Mouse (Mus musculus) thymus, adult 2 months (tissue): Measurements from ENCODE around the gene Ppef2. TPM values are rescaled to one million over a fixed set of nuclear protein-coding genes. Genes with fewer than 3 reads are reported as not detected.

Source experiments
- DNase-seq: peaks from one replicate; pipeline ENCODE4 v3.0.0; 2021
- H3K27ac ChIP-seq: fragments of 200-500 bp; 2 replicates; pipeline ENCODE4 v1.5.1; 2012; ENCODE audit warnings: low read length, control low read depth; ENCODE audit not compliant: control insufficient read depth, insufficient read depth
- H3K27me3 ChIP-seq: fragments of 200-500 bp; 2 replicates; pipeline ENCODE4 v1.6.1; 2012; ENCODE audit warnings: mild to moderate bottlenecking, low read length, moderate library complexity, mixed read lengths; ENCODE audit not compliant: control insufficient read depth, insufficient read depth
- H3K36me3 ChIP-seq: fragments of 200-500 bp; 2 replicates; pipeline ENCODE4 v1.6.1; 2012; ENCODE audit warnings: mild to moderate bottlenecking, low read length, moderate library complexity; ENCODE audit not compliant: control insufficient read depth, insufficient read depth
- H3K4me1 ChIP-seq: fragments of 200-500 bp; replicated peaks from 2 replicates; pipeline ENCODE4 v1.6.1; 2012; ENCODE audit warnings: low read length; ENCODE audit not compliant: control insufficient read depth, insufficient read depth
- H3K4me3 ChIP-seq: fragments of 200-500 bp; 2 replicates; pipeline ENCODE4 v1.5.1; 2012; ENCODE audit warnings: mild to moderate bottlenecking, low read length, control low read depth, moderate library complexity; ENCODE audit not compliant: control insufficient read depth, insufficient read depth
- CTCF ChIP-seq: fragments of 200-500 bp; IDR thresholded peaks from 2 replicates; pipeline ENCODE4 v1.5.1; 2012; ENCODE audit warnings: mild to moderate bottlenecking, control low read depth, low read length, moderate library complexity, borderline replicate concordance; ENCODE audit not compliant: control insufficient read depth, poor library complexity, insufficient read depth; ENCODE audit errors: extremely low read depth
- POLR2A ChIP-seq: fragments of 200-500 bp; IDR thresholded peaks from 2 replicates; pipeline ENCODE4 v1.6.1; 2012; ENCODE audit warnings: mild to moderate bottlenecking, low read length, control low read depth, moderate library complexity; ENCODE audit not compliant: control insufficient read depth, poor library complexity, insufficient read depth; ENCODE audit errors: extremely low read depth
- WGBS: fragments of 180-500 bp; shearing (Covaris S2); methylation state at CpG from one replicate; pipeline ENCODE4 v1.1.7; 2018; 5-methylcytosine and 5-hydroxymethylcytosine counted together
- polyA plus RNA-seq: library from polyadenylated mRNA; depleted of rRNA; stranded (reverse); fragments of >200 nt; gene quantifications from 2 replicates; pipeline ENCODE4 v1.2.3, GENCODE M21; 2012

The Ppef2 gene
- polyA plus RNA-seq, 1 experiment = 1.3 TPM

DNA sequence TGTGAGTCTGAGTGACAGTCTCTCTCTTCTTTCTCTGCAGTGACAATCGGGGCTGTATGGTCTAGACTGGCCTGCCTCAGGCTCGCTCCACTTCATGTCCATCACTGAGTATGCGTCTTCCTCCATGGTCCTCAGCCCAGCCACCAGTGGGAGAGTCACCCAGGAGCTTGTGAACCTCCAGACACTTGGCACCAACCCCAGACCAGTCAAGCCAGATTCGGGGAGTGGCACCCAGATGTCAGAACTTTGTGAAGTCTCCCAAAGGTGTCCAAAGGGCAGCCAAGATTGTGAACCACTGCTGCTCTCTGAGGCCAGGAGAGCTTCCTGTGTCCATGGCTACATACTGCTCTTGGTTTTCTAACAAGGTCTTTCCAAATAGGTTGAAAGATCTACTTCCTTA lies 43.8 kb downstream of the Ppef2 start:
- no peak overlapping the region for H3K4me3 ChIP-seq
- 94% methylated on average over 4 of the region's 4 CpGs for WGBS
- TF ChIP-seq CTCF (no peak), POLR2A (no peak)
- no peaks in the 10 kb centered on the region for H3K27me3 ChIP-seq
- no peak for DNase-seq
- no peak overlapping the region for H3K27ac ChIP-seq
- no peaks in the 10 kb centered on the region for H3K36me3 ChIP-seq
- H3K4me1 ChIP-seq = no peaks in the 10 kb centered on the region

DNA sequence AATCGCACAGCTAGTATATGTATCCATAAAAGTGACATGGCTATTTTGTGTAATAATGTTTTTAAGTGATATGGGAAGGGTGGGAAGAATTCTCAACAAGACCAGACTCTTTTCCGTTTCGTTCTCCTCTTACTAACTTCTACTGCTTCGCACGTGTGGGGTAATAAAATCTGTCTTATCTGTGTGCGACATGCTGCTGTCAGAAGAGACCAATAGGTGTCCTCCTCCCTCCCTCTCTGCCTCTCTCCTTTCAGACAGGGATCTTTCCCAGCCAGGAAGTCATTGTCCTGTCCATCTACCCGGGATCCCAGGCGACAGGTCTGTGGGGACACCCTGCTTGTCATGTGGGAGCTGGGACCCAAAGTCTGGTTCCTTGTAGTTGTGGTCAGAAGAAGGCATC lies 45.9 kb downstream of the Ppef2 start:
- 88% methylated on average over 8 of the region's 8 CpGs for WGBS
- Histone ChIP-seq H3K36me3 (no peaks in the 10 kb centered on the region), H3K27ac (no peak overlapping the region), H3K4me3 (no peak overlapping the region), H3K27me3 (no peaks in the 10 kb centered on the region), H3K4me1 (peaks cover 8% of the 10 kb centered on the region)
- no peak for DNase-seq
- TF ChIP-seq POLR2A (no peak), CTCF (no peak)

DNA sequence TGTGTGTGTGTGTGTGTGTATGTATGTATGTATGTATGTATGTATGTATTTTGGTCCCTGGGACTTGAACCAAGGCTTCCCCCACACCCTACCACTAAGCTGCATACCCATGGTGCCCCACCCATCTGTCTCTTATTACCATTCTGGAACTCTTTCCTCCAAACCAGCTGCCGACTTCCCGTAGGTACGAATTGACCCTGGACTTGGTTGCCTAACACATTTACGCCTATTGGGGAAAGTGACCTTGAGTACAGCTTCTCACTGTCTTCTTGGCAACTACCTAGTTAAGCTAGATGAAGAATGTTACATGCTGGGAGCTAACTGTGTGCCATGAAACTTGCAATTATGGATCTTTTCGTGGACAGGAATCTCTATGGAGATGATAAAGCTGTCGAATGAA lies 50.0 kb downstream of the Ppef2 start:
- H3K4me3 ChIP-seq = no peak overlapping the region
- no peak for DNase-seq
- TF ChIP-seq POLR2A (no peak), CTCF (no peak)
- 91% methylated on average over 6 of the region's 6 CpGs for WGBS
- H3K4me1 ChIP-seq = peaks cover 19% of the 10 kb centered on the region
- H3K36me3 ChIP-seq = peaks cover 13% of the 10 kb centered on the region
- H3K27ac ChIP-seq = no peak overlapping the region
- H3K27me3 ChIP-seq = no peaks in the 10 kb centered on the region

DNA sequence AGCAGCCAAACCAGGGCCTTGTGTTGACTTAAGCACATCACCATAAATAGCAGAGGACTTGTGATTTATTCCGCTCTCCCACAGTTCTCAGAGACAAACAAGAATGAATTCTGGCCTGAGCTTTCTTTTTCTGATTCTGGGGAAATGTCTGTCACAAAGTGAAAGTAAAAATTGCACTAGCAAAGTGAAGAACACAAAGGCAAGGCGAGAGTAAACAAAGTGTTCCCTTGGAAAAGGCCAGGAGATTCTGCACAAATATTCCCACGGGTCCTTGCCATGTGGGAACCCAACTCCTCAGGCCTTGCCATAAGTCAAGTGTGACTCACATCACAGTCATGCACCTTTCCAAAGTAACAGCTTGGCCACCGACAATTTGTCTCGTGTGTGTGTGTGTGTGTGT lies 50.4 kb downstream of the Ppef2 start:
- no peak for DNase-seq
- Histone ChIP-seq H3K4me3 (no peak overlapping the region), H3K36me3 (peaks cover 17% of the 10 kb centered on the region), H3K27me3 (no peaks in the 10 kb centered on the region), H3K4me1 (peaks cover 19% of the 10 kb centered on the region), H3K27ac (no peak overlapping the region)
- TF ChIP-seq CTCF = no peak
- no peak for TF ChIP-seq POLR2A
- 81% methylated on average over 5 of the region's 5 CpGs for WGBS

DNA sequence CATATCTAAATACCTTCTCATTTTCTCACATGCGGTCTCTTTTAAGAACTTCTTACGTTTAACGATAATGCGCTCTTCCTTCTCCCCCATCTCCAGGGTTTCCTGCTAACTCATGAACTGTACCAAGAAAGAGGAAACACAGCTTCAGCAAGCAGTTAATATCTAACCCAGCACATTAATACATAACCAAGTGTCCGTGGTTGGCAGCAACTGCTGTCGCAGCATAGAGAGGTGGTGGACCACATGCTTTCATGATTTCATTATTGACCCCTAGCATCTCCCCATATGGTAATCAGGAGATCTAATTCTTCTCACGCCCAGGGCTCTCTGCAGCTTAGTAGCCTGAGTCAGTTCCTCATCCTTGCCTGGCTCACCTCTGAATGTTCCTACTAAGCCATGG lies 50.9 kb downstream of the Ppef2 start:
- Histone ChIP-seq H3K27ac (no peak overlapping the region), H3K4me1 (peaks cover 19% of the 10 kb centered on the region), H3K4me3 (no peak overlapping the region), H3K27me3 (no peaks in the 10 kb centered on the region), H3K36me3 (peaks cover 22% of the 10 kb centered on the region)
- TF ChIP-seq CTCF (no peak), POLR2A (no peak)
- no peak for DNase-seq
- WGBS = 12% methylated on average over 7 of the region's 7 CpGs

DNA sequence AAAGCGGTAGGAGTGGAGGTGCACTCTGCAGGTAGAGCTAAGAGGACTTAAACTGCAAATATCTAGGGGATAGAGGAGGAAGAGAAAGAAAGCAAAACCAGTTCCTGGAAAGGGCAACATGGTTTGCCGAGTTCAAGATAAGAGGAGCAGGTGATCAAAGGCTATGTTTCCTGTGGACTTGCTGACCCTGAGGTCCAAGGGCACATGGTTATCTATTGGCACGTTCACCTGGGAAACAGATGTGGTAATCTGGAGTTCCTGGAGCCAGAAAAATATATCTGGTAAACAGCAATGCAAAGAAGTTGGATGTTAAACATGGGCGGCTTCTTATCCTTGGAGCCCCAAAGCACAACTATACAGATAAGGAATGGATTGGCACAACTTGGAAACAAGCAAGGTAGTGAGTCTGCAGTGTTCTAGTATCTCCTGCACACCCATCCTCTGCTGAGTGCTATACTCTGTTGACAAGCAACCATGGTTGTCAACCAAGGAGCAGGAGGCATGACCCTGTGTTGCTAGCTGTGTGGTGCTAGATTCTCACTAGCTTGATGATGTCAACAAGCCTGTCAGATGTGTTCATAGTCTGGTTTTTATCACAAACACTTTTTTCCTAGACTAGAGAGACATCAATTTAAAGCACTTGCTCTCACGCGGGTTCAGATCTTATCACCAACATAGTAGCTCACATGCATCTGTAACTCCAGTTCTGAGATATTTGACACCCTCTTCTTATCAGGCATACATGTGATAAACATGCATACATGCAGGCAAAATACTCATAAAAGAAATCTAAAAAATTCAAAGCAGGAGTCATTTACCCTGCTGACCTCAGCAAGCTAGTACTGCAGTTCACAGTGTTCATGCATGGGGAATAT lies 51.7 kb downstream of the Ppef2 start:
- no peak for DNase-seq
- H3K4me1 ChIP-seq = peaks cover 19% of the 10 kb centered on the region
- TF ChIP-seq POLR2A = no peak
- H3K27me3 ChIP-seq = no peaks in the 10 kb centered on the region
- no peak overlapping the region for H3K4me3 ChIP-seq
- no peak overlapping the region for H3K27ac ChIP-seq
- H3K36me3 ChIP-seq = peaks cover 29% of the 10 kb centered on the region
- WGBS = 48% methylated on average over 6 of the region's 6 CpGs

DNA sequence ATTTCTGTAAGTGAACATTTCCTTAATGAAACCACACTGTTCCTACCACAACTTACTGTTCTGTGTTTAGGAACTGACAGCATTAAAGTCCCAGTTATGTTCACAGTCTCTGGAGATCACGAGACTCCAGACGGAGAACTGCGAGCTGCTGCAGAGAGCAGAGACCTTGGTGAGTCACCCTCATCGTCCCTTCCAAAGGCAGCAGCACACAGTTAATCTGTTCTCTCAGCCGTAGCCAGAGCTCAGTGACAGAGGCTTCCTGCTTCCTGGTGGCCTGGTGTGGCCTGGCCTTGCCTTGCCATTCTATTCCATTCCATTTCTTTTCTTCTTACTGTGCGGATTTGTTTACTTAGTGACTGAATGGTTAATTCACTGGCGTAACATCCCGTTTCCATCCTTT lies 57.8 kb downstream of the Ppef2 start:
- Histone ChIP-seq H3K27ac (no peak overlapping the region), H3K36me3 (peaks cover 77% of the 10 kb centered on the region), H3K4me1 (peaks cover 4% of the 10 kb centered on the region; the same call in 1 of the 2 replicates), H3K4me3 (no peak overlapping the region), H3K27me3 (no peaks in the 10 kb centered on the region)
- no peak for DNase-seq
- 94% methylated on average over 8 of the region's 8 CpGs for whole genome bisulfite sequencing
- no peak for TF ChIP-seq CTCF
- no peak for TF ChIP-seq POLR2A
